Mouse (Mus musculus): ENCODE data around the gene Scnn1a.

DNA sequence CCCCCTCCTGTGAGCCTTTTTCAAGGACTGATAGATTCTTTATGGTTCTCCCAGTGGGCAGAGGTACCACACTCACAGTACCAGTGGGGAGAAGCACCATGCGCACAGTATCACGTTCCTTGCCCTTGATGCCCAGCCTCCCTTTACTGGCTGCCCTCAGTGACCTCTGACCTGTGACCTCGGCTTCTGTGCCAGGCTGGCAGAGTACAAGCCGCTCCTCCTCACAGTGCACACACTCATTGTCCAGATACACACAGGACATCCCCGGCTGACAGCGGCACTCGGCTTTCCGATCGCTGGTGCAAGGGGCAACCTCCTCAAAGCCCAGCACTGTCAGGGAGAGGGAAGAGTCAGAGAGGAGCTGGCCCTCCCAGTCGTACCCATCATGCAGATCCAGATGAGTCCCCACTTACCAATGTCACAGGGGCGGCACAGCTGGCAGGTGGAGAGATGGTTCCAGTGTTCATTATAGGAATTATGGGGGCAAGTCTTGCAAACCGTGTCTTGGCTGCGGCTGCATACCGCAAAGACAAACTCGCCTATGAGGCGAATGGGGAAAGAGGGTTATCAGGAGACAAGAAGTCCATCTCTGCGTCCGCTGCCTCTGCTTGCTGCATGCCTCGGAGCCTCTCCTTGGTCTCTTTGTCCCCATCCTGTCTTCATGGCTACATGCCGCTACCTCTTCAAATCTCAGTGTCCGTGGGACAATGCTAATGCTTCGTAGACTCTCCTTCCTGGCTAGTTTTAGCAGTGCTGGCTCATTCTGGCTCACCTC is 7.7 kb upstream of the Scnn1a start:
- TF ChIP-seq POLR2A (IDR thresholded peaks at IDR 0.05; ENCODE audit: borderline replicate concordance, extremely low read depth, insufficient read depth, insufficient read length, poor library complexity, severe bottlenecking) (no peak), CTCF (IDR thresholded peaks at IDR 0.05; ENCODE audit: borderline replicate concordance, extremely low read depth, insufficient read depth, insufficient read length) (no peak)
